Mouse (Mus musculus) urinary bladder, adult 18-20 months (tissue): Measurements from ENCODE around the gene Sema4d.
"Not testable (repeated sequence)": the region's sequence is repeated elsewhere in the genome, so short reads cannot be mapped to it uniquely, and the experiment has no call there.

Experiments used
- DNase-seq, 2 experiments: peaks; one replicate each; pipeline ENCODE4 v3.0.0; 2022; ENCODE audit warnings: low spot score in 2 of 2, mixed read lengths in 2 of 2

Gene Sema4d

GRCm38 (mm10) chr13:51679332-51679731 lies 114.2 kb downstream of the Sema4d start:
- no peak for DNase-seq

- DNase-seq: no peak
Observed at GRCm38 (mm10) chr13:51678687-51679086, 114.9 kb downstream of the Sema4d start.

GRCm38 (mm10) chr13:51677630-51678185 lies 115.8 kb downstream of the Sema4d start:
- no peak for DNase-seq

- no peak for DNase-seq
Observed at GRCm38 (mm10) chr13:51677041-51677440, 116.5 kb downstream of the Sema4d start.

GRCm38 (mm10) chr13:51676641-51677040 lies 116.9 kb downstream of the Sema4d start:
- no peak for DNase-seq

GRCm38 (mm10) chr13:51668195-51668594 lies 125.4 kb downstream of the Sema4d start:
- not testable (repeated sequence) for DNase-seq

- DNase-seq: no peak
Observed at GRCm38 (mm10) chr13:51663561-51663960, 130.0 kb downstream of the Sema4d start.

GRCm38 (mm10) chr13:51659573-51659972 lies 134.0 kb downstream of the Sema4d start:
- no peak for DNase-seq

- no peak for DNase-seq
Observed at GRCm38 (mm10) chr13:51658094-51658493, 135.5 kb downstream of the Sema4d start.

GRCm38 (mm10) chr13:51656516-51657235 lies 136.9 kb downstream of the Sema4d start:
- DNase-seq: no peak

- no peak for DNase-seq
Observed at GRCm38 (mm10) chr13:51653961-51654360, 139.6 kb downstream of the Sema4d start.

- DNase-seq: no peak
Observed at GRCm38 (mm10) chr13:51653159-51653558, 140.4 kb downstream of the Sema4d start.

- DNase-seq: peak; percentile 89 to 93
Observed at GRCm38 (mm10) chr13:51651408-51652064, 142.0 kb downstream of the Sema4d start, which contains the start of gene Secisbp2. Gene Secisbp2, plus strand, starts transcription at chr13:51651697.

GRCm38 (mm10) chr13:51649740-51650139 lies 143.8 kb downstream of the Sema4d start:
- no peak for DNase-seq

- no peak for DNase-seq
Observed at GRCm38 (mm10) chr13:51648237-51648636, 145.3 kb downstream of the Sema4d start.

GRCm38 (mm10) chr13:51647770-51648169 lies 145.8 kb downstream of the Sema4d start:
- no peak for DNase-seq

- DNase-seq: no peak
Observed at GRCm38 (mm10) chr13:51646362-51647027, 147.1 kb downstream of the Sema4d start.

GRCm38 (mm10) chr13:51645872-51646271 lies 147.7 kb downstream of the Sema4d start:
- DNase-seq: no peak

GRCm38 (mm10) chr13:51644829-51645789 lies 148.4 kb downstream of the Sema4d start, which contains the start of gene Cks2:
Gene Cks2, plus strand, starts transcription at chr13:51645232.
- peak; percentile 92 to 95 for DNase-seq

GRCm38 (mm10) chr13:51643924-51644828 lies 149.4 kb downstream of the Sema4d start:
- no peak for DNase-seq
